Mouse (Mus musculus) megakaryocyte progenitor cell, adult 5-6 weeks (primary cell): ENCODE measurements around the gene Sp4. TPM values are rescaled to one million over a fixed set of nuclear protein-coding genes. Genes with fewer than 3 reads are reported as not detected.
A peak's percentile ranks its signal among the peaks of the same experiment; 100 is the strongest.

Source experiments
- ATAC-seq: replicated peaks from 2 replicates; pipeline ENCODE4 v1.8.0; 2016; ENCODE audit warnings: mild to moderate bottlenecking, moderate TSS enrichment, inconsistent platforms; ENCODE audit not compliant: poor library complexity
- total RNA-seq, 2 experiments: library from RNA; stranded (forward) in 1 of 2; stranded (reverse) in 1 of 2; fragments of 157-497, 149-512 nt in 1 of 2; fragments of 200-1000 nt in 1 of 2; gene quantifications; 2 replicates each; pipeline versions ENCODE4 v1.2.3 to v1.2.4; 2015 to 2017

The Sp4 gene
- total RNA-seq, 2 experiments from 2014 or later, result 10.1 to 13.5 TPM

- ATAC-seq, result peak; percentile 31
These were observed 19.3 kb downstream of the Sp4 start for GRCm38 (mm10) chr12:118281961-118282360.

GRCm38 (mm10) chr12:118276385-118276784 is 24.9 kb downstream of the Sp4 start:
- ATAC-seq, result no peak

DNA sequence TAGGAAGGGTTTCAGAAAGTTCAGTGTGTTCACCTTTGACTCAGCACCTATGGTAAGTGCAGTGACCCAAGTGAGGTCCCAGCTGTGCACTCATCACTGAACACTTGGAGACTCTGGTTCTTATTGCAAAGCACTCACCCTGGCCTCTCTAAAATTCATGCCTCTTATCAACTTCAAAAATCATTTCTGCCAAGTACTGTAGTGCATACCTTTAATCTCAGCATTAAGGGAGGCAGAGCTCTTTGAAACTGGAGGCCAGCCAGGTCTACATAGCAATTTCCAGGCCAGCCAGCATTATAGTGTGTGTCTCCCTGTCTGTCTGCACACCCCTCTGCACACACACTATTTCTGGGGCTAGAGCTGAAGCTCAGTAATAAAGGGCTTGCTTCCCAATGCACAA is 36.3 kb downstream of the Sp4 start:
- no peak for ATAC-seq

DNA sequence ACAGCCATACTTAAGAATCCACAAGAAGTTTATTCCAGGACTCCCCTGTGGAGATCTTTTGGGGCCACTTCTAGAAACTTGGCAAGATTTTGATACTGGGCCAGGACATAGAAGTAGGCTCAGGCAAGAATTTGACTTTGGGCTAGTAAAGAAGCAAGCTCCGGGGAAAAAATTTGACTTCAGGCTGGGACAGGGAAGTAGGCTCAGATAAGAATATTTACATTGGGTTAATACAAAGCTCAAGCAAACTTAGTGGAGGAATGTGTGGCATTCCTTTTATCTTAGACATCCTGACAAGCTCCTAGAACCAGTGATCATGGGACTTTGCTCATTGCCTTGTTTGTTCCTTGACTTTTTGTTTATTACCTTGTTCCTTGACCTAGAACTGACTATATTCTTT is 37.4 kb downstream of the Sp4 start:
- no peak for ATAC-seq

- 0 out of 2 replicates have a peak, but pooled peaks have one; percentile 4 for ATAC-seq
These were observed 45.9 kb downstream of the Sp4 start for GRCm38 (mm10) chr12:118255292-118255782.

DNA sequence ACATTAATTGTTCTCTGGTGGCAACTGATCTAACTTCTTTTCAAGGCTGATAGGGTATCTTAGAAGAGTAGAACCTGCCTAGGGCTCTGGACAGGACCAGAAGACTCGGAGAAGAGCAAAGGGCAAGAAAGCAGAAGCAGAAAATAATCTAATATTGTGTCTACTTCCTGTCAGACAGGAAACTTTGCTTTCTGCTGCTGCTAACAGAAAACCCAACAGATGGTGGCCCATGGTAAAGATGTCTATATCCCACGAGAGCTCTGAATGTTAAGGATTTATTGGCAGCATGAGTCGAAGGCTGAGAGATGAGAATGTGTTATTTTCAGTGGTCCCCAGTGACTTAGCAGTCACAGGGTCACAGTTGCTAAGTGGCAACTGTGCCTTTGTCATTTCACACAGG is 80.1 kb downstream of the Sp4 start:
- ATAC-seq, result peak; percentile 70

DNA sequence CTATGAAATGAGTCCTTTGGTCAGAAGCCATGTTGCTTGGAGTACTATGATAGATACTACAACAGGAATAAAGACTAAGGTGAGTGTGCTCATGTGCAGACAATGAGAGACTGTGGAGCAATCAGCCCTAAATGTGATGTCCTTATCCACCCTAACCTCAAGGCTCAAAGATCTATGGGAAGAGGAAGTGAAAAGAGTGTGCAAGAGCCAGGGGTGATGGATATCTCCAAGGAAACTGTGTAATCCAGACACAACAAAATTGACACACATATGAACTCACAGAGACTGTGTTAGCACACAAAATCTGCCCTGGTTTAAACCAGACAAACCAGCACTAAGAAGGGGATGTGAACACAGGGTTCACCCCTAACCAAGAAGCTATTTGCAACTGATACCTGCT is 81.2 kb downstream of the Sp4 start:
- peak; percentile 91 for ATAC-seq

GRCm38 (mm10) chr12:118212163-118212562 is 89.1 kb downstream of the Sp4 start:
- peak; percentile 61 for ATAC-seq

DNA sequence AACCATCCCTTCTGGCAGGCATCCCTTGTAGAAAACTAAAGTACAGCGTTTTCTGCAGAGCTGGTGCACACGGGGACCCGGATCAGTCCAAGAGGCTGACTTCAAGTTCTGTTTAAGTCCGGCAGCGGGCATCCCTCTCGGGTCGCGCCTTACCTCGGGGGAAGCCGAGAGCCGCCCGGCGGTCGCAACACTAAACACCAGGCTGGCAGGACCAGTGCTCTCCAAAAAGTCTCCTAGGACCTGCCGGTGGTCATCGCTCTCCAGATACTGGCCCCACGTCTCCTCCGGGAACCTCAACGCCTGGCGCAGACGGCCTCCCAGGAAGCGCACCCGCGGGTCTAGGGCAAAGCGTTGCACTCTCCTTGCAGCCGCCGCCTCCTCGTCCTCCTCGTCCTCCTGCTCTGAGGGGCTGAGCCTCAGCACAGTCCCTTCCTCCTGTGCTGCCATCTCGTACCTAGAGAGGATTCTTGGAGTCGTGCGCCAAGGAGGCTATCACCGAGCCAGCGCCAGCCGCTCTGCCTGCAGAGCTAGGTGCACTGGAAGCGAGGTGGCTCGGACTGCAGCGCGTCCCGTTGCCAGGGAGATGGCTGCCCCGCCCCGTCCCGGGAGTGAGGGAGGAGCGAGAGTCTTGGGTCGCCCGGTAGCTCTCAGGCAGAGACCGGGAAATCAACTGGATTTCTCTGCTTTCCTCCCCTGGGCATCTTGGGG is 102.7 kb downstream of the Sp4 start, which contains the start of gene Dnah11:
Dnah11 (minus strand) TSS at position 658 of the 708 bp plus-strand sequence.
- peak; percentile 98 for ATAC-seq

DNA sequence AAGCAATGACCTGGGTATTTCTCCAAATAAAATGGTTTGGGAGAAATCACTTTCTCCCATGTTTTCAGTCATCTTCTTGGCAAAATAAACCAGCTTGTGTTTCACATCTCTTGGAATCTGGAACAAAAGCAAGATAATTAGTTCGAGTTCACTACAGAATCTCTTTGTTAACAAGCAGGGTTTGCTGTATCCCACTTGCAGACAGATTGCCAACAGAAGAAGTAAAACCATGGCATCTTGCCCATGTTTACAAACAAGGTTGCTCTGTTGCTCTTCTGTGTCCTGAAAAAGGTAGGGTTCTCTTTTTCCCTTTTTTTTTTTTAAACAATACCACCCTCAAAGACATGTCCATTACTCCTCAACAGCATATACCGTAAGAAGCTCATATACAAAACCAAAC is 104.7 kb downstream of the Sp4 start:
- ATAC-seq, result no peak

DNA sequence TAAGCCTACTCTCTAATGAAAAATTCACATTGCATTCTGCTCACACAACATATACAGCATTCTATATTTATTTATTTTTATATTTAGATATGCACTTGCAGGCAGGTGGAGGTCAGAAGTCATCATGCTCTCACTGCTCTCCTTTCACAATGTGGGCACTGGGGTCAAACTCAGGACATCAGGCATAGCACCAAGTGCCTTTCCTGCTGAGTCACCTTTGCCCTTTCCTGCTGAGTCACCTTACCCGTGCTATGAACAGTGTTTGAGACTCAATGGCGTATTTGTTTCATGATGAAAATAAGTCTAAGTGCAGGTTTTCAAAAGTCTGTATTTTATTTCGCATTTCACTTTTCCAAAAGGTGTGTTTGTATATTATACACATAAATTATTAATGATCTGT is 111.7 kb downstream of the Sp4 start:
- ATAC-seq, result 0 out of 2 replicates have a peak, but pooled peaks have one; percentile 44

- no peak for ATAC-seq
These were observed 113.6 kb downstream of the Sp4 start for GRCm38 (mm10) chr12:118187663-118188062.

DNA sequence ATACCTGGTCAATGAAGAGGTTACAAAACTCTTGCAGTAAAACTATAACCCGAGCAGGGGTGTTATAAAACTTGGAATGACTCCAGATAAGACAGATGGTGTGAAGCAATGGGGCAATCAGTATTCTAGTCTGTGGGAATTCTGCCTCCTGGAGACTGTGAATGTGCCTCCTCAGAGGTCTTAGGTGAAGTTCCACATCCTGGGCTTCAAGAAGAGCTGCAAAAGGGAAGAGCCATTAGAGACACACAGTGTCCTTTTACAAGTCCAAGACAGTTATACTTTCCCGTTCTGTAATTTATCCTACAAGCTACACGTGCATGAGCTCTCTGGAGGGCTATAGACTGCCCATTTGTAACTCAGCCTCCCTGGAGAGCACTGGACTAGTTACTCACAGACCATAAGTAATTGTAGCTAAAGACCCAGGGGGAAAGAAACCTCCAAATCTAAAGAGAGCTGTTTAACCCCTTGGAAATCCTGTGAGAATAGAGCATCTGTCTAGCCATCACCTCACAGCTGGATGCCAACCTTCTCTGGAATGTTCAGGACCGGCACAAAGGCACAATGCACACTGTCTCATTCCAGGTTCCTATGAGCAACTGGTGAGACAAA is 114.3 kb downstream of the Sp4 start:
- no peak for ATAC-seq

- no peak for ATAC-seq
These were observed 114.9 kb downstream of the Sp4 start for GRCm38 (mm10) chr12:118186120-118186880.

Other genes with a start within 250 kb of the Sp4 start
- 0.05 TPM in 1 of 2 replicates, not detected in the other for gene Dnah11, start 102.4 kb downstream of the Sp4 start, total RNA-seq (2015)
- under 0.01 and 0.07 TPM in 2 replicates for gene Dnah11, start 102.4 kb downstream of the Sp4 start, total RNA-seq (2017)